Mouse (Mus musculus): ENCODE measurements around the gene Tnpo2.

Tnpo2 gene

DNA sequence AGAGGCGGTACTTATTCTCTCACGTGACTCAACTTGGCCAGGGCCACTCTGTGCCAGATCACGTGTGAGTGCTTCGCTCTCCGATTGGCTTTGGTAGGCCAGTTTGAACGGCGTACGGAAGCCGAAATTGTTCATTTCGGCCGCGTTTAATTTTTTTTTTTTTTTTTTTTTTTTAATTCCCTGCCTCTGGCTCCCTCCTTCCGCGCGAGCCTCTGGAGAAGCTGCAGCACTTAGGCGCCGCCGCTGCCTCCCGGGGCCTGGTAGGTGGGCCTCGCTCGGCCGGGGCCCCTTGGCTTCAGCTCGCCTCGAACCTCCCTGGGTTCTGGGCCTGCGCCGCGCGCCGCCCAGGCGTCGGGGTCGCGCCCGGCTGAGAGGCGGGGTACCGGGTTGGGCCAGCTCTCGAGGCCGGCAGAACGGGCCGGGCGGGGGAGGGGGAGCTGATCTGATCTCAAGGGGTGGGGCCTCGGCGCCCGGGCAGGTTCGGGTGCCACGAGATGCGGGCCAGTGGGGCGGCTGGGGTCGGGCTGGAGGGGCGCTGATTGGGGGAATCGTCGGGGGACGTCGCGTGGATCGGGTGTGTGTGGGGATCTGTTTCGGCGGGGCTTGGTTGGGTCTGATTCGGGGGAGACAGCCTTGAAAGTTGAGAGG lies at the start of gene Tnpo2:
Tnpo2 (plus strand) TSS at position 198 of the 648 bp plus-strand sequence.
- peak; percentile 96 for DNase-seq

DNA sequence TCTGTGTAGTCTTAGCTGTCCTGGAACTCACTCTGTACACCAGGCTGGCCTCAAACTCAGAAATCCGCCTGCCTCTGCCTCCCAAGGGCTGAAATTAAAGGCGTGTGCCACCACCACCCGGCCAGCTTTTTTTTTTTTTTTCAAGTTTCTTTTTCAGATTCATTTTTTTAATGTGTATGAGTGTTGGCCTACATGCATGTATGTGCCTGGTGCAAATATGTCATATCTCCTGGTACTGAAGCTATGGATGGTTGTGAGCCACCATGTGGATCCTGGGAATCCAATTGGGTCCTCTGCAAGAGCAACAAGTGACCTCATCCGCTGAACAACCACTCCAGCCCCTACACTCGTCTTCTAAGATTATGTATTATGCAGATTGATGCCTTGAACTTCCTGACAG lies 49.3 kb upstream of the Tnpo2 start:
- DNase-seq, result no peak

GRCm38 (mm10) chr8:84987903-84988302 lies 48.8 kb upstream of the Tnpo2 start:
- DNase-seq, result no peak

DNA sequence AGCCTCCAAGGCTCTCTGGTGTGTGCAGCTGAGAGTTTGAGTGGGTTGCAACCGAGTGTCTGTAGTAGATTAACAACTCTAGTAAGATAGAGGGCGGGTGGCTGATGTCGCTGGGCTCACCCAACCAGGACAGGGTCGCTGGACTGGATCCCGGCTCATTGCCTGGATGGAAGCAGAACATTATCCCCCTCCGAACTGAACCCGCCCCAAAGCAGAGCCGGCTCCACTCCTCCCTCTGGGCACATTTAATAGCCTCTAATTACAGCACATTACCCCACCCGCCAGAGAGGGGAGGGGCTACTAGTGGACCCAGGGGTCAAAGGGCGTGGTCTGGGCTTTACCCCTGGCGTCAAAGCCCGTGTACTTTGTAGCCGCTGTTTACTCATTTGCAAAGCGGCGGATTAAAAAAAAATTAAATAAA lies 47.4 kb upstream of the Tnpo2 start:
- peak; percentile 91 for DNase-seq

GRCm38 (mm10) chr8:84989810-84990209 lies 46.9 kb upstream of the Tnpo2 start:
- peak; percentile 95 for DNase-seq

GRCm38 (mm10) chr8:84990349-84990748 lies 46.4 kb upstream of the Tnpo2 start, which contains the start of gene Hook2:
Gene Hook2 (plus strand): TSS chr8:84990603.
- peak; percentile 99 for DNase-seq

DNA sequence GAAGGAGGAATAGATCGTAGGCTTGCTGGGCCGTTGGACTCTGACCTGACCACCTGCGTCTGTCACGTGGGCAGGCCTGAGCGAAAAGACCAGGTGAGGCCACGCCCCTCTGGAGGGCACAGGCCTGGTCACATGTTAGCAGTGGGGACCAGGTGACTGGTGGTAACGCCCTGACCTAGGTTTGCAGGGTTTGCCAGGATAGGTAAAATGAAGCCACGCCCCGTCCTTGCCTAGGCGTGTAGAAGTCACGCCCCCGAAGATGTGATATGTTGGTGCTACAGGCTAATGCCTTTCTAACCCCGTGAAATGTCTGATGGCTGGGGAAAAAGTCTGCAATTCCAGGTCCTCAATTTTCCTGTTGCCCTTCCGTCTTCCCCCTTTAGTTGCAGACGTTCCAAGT lies 45.9 kb upstream of the Tnpo2 start:
- peak; percentile 93 for DNase-seq

- no peak for DNase-seq
Observed at GRCm38 (mm10) chr8:84994375-84994774, 42.3 kb upstream of the Tnpo2 start.

DNA sequence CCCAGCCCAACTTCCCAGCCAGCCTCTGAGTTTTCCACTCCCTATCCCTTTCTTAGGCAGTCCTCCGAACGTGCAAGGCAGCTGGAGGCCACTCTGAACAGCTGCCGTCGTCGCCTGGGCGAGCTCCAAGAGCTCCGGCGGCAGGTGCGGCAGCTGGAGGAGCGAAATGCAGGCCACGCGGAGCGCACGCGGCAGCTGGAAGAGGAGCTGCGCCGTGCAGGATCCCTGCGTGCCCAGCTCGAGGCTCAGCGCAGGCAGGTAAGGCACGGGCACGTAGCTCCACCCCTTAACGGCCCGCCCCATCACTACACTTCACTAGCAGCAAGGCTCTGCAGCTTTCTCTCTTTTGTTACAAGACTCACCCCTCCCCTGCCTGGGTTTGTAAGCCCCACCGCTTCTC lies 41.0 kb upstream of the Tnpo2 start:
- DNase-seq, result no peak

GRCm38 (mm10) chr8:84996978-84997377 lies 39.7 kb upstream of the Tnpo2 start:
- no peak for DNase-seq

GRCm38 (mm10) chr8:84997649-84998295 lies 38.9 kb upstream of the Tnpo2 start:
- DNase-seq, result peak; percentile 89

DNA sequence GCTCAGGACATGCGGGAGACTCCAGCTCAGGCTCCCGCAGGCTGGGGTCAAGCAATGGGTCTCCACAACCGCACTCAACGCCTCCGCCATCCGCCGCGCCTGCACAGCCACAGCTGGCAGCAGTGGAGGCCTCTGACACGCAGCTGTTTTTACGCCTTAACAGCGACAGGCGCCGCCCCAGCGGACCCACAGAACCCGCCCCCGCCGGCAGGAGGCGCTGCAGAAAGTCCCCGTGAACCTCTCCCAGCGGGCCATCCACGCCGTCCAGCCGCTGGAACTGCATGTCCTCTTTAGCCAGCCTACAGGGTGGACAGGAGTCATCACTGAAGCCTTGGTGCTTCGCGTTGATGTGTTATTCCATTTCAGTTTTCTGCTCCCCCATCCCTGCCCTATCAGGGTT lies 29.0 kb upstream of the Tnpo2 start:
- DNase-seq, result no peak

GRCm38 (mm10) chr8:85011242-85011641 lies 25.5 kb upstream of the Tnpo2 start:
- no peak for DNase-seq

DNA sequence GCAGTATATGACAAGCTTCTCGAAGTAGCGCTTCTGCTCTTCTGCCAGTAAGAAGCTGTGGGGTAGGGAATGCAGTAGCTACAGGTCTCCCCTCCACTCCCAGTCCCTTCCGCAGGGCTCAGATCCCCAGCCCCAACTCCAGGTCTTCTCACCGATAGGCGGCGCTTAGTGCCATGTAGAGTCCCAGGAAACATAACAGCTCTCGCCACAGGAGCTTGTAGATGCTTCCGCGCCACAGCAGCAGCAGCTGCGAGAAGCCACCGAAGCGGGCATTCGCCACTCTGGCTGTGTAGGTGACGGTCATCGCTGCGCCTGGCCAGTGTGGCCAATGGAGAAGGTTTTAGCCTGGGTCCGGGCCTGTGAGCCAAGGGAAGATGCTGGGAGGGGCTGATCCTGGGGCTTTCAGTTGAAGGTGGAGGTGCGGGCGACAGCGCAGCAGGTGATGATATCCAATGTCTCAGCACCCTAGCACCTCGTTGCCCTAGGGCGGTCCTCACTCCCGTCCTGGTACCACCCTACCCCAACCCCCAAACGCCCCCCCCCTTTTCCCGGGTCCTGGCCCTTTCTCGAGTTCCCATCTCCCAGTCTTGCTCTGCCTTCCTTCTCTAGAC lies 23.4 kb upstream of the Tnpo2 start:
- peak; percentile 80 for DNase-seq

- DNase-seq, result no peak
Observed at GRCm38 (mm10) chr8:85014431-85014830, 22.3 kb upstream of the Tnpo2 start, which contains the start of gene Best2. Gene Best2 (minus strand): TSS chr8:85014531.

- no peak for DNase-seq
Observed at GRCm38 (mm10) chr8:85016724-85017123, 20.0 kb upstream of the Tnpo2 start.

DNA sequence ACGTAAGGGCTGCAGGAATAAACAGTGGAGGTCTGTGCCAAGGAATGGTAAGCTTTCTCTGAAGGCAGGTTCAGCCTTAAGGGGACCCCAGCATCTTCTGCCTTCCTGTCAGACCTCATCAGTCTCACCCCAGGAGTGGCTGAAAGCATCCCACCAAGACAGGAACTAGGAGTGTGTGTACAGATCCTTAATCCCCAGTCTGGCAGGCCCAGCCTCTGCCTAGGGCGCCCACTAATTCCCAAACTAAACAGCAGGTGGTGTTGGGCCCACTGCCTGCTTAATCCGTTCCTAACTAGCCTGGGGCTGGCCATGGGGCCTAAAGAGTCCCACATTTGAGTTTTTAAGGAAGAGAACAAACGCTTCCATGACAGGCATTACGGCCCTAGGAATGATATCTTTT lies 19.5 kb upstream of the Tnpo2 start:
- no peak for DNase-seq

DNA sequence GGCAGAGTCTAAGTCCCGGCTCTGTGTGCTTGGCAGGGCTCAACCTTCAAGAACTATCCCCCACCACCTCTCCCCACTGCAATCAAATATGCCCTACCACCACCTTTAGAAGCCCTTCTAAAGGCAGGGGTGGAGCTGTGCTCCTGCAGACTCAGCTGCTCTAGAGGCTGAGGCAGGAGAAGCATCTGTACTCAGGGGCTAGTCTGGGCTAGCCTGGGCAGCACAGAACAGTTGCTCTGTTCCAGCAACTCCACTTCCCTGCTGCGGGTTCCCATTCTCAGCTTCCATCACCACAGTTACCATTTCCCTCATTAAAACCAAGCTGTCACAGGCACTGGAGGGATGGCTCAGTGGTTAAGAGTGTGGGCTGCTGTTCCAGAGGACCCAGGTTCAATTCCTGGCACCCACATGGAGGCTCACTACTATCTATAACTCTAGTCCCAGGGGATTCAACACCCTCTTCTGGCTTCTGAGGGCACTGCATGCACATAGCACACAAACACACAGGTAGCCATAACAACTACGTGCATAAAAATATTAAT lies 15.1 kb upstream of the Tnpo2 start:
- DNase-seq, result no peak

DNA sequence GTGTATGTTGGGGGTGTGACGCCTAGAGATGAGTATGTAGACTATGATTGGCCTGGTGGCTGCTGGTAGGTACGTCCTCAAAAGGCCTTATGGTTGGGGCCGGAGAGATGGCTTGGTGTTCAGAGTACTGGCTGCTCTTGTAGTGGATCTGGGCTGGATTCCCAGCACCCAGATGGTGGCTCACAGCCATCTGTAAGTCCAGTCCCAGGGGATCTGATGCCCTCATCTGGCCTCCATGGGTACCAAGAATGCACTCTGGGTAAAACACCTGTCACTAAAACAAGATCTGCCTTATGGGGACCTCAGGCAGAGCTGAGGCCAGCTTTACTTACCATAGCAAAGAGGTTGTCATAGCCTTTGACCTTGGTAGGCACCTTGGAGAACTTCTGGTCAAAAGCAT lies 12.9 kb upstream of the Tnpo2 start:
- DNase-seq, result no peak

DNA sequence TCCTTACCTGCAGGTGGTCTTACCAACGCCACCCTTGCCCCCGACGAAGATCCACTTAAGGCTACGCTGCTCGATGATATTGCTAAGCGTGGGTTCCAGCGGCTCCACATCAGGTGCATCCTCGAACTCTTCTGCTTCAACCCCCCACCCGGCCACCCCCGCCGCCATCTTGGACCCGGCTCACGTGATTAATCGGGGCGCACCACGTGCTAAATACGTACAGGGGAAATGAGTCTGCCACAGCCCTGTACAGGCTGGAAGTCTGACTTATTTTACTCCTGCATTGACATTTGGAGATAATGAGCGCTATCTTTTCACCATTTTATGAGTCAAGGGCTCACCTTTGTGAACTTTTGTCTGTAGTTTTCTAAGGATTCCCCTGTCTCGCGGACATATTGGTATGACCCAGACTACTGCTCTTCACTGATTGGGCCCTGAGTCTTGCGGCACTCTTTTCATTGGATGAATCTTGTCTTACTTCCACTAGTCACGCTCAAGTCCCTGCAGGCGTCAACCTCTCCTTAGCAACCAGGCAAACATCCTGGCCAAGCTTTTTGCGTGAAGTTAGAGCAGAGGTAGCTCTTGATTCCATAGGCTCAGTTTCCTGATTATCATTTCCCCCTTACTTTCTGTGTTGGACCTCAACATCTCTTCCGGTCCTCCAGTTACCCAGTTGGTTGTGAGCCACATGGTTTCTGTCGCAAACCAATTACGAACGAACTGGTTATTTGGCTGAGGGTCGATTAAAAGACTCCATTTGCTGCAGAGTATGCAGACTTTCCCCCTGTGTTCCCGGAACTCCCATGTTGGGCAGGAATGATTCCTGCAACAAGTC lies 11.4 kb upstream of the Tnpo2 start, which contains the start of gene Asna1:
Asna1 (minus strand) TSS at position 184 of the 835 bp plus-strand sequence.
- DNase-seq, result peak; percentile 90

GRCm38 (mm10) chr8:85026670-85027515 lies 9.8 kb upstream of the Tnpo2 start, which contains the start of gene Trir:
Gene Trir (plus strand): TSS chr8:85026823.
- DNase-seq, result peak; percentile 98

- no peak for DNase-seq
Observed at GRCm38 (mm10) chr8:85027516-85027855, 9.2 kb upstream of the Tnpo2 start.

Measured in kidney, postnatal 14 days (tissue).